Mouse (Mus musculus) retina, embryonic 14.5 days (tissue): ENCODE measurements at regions not wholly inside any gene's neighbourhood (a gene's known extent, or its start where the extent isn't known, plus 50 kb on each side); places are given as distances from the start of the nearest gene placed in this dataset.

Source experiments
- DNase-seq: peaks from one replicate; pipeline ENCODE4 v3.0.0-alpha.2; 2015; ENCODE audit warnings: low spot score

DNA sequence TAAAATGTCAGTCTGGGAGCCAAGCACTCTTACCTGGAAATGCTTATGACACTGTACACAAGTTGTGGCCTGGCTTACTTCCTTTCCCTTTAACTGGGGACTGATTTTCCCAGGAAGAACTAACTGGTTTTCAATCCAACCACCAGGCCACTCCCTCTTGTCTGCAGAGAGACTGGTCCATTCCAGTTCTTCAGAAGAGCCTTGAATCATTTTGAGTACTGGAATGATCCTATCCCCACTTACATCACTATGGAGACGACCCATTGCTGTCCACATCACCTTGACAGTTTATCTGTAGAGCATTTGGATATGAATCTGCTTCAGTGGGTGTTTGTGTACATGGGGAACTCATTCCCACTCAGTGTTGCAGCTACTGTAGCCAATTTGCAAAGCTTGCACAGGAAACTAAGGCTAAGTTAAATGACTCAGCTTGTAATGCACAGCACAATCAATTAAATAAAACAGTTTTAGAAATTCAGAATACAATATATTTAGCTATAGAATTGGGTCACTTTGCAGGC, 121.7 kb upstream of the Prep start:
- no peak for DNase-seq

DNA sequence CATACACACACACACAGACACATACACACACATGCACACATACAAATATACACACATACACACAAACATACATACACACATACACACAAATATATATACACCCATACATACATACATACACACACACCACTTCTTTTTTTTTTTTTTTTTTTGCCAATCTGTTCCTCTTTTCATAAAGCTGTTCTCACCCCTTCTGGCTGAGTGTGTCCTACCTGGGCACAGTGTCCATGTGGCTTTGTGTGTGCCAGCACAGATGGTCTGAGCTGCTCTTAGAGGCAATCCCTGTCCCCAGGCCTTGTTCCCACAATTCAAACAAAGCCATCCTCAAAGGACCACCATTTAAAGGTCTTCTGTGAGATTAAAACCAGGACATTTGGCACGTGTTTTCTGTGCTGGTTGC, 127.6 kb upstream of the Prep start:
- DNase-seq, result no peak

DNA sequence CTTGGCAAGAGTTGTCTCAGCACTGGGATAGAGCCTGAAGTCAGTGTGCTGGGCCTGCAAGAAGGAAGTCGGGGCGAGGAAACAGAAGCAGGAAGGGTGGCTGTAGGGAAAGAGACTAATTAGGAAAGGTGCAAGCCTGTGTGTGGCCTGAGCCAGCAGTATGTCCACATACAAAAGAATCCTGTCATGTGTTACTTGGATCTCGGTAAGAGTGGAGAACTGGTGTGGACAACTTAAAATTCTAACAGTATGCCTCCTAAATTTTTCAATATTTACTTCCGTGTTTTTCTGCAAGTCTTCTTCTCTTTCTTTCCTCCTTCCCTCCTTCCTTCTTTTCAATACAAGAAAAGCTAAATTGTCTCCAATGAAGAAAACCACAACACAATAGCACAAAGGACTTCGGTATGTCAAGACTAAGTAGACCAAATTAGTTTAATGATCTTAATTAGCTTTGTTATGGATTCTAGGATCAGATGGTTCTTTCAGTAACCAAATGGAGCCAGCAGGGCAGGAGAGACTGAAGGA, 130.0 kb upstream of the Prep start:
- DNase-seq, result peak; percentile 80

DNA sequence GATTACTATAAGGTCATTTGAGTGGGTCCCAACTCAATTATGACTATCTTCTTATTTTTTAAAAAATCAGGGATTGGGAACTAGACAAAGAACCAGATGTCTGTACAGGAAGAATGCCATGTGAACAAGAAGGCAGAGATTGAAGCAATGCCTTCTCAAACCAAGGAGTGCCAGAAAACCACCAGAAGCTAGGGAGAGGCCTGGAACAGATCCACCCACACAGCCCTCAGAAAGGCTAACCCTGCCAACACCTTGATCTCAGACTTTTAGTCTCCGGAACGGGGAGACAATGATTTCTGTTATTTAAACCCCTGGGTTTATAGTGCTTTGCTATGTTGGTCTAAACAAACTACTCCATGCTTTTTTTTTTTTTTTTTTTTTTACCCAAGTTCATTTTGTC, 136.2 kb upstream of the Prep start:
- no peak for DNase-seq

DNA sequence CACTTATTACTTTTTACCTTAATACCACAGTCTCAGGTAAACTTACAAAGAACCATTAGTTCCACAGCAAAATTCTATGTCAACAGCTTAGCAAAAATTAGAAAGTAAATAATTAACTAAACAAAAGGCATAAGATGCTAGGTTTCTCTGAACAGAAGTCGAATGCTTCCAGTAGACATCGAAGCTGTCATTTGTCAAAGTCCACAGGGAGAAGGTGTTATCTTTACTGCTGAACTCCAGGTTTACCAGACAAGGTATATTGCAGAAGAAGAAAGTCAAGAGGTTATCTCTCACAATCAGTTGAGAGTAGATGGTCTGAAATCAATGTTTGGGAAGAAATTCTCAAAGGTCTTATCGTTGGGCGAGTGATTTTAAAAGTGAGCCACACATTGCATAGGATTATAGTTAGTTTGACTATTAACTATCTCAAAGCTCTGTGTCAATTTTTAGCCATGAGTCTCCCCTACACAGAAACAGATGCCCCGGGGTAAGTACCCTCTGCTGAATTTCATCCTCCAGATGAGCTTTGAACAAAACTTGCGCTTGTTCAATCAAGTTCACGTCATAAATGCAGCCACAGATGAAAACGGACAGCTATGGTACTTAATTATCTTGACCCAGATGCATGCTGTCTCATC, 153.1 kb upstream of the Prep start:
- peak; percentile 35 for DNase-seq

DNA sequence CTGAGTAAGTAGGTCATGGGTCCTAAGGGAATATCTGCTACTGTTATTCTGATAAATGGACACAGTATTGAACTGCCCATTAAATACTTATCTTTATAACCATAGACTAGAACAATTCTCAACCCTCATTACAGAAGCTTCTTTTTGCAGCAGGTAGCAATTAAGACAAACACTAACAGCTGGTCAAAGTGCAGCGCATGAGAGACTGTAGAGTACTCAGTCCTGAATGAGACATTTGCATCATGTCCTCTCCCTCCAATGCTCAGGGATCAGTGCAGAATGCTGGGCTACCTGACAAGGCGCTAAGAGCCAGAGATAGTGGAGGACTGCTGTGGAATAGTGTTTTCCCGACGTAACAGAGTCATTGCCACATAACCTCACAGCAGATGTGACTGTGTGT, 162.5 kb upstream of the Prep start:
- DNase-seq, result no peak

DNA sequence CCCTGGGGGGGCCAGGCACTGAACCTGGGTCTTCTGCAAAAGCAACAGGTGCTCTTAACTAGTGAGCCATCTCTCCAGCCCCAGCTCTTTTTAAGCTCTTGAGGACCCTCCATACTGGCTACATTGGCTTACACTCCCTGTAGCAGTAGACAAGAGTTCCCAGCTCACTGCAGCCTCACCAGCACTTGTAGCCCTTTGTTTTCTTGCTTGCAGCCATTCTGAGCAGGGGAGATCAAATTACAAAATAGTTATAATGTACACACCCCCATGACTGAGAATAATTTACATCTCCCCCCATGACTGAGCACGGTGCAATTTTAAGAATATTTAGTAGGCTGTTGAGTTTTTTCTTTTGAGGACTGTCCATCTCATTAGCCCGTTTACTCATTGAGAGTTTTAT, 165.8 kb upstream of the Prep start:
- no peak for DNase-seq

DNA sequence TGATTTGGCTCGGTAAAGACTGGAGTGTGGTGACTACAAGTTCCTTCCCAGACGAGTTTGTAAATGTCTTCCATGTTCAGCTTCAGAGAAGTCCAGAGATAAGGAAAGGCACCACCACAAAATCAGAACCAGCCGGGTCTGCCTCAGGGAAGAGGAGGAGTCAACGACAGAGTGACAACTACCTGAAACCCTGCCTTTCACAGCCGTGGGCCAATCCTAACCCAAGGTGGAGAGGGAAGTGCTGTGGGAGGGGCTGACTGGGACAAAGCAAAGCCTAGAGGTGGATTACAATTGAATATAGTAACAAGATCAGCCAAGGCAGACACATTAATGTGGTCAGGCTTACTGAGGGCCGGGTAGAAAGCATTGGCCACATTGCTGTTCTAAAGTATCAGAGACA, 174.9 kb upstream of the Prep start:
- DNase-seq, result no peak

DNA sequence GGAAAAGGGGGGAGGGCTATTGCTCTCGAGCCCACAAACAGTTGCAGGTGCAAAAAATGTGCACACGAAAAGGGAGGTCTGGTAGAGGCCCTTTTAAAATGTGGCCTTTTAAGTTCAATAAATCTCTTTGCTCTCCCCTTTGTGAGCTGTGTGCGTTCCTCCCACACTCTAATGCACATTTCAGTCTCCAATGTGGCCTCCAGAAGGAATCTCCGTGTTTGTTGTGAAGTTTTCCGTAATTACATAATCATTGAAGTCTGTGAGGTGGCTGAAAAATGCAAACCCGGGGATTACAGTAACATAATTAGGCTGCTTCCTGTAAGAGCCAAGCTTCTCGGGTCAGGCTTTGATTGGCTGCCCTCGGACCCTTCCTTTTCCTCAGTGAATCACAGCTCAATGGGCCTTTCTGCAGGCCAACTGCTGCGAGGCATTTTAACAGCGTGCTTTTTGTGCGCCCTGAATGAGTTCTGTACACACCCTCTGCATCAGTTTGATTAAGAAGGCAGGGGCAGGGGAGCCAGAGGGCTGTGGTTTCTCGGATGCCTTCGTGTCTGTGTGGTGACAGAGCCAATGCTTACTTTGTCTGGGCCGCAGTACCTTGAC, 179.8 kb upstream of the Prep start:
- peak; percentile 39 for DNase-seq

DNA sequence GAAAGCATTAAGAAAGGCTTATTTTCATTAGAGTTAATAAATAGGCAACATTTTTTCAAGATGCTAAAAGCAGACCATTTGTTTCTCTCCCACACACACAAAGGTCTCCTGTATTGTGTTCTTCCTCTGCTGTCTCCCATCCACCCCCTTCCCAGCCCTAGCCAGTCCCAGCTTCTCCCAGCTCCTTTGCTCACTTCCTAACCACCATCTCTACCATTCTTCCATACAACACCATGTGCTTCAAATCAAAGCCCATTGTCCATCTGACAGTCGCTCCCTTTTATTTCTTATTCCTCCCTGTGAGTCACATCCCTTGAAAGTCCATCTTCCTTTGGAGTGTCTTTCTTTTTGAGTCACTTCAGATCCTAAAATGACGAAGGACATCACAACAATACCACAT, 185.0 kb upstream of the Prep start:
- no peak for DNase-seq

DNA sequence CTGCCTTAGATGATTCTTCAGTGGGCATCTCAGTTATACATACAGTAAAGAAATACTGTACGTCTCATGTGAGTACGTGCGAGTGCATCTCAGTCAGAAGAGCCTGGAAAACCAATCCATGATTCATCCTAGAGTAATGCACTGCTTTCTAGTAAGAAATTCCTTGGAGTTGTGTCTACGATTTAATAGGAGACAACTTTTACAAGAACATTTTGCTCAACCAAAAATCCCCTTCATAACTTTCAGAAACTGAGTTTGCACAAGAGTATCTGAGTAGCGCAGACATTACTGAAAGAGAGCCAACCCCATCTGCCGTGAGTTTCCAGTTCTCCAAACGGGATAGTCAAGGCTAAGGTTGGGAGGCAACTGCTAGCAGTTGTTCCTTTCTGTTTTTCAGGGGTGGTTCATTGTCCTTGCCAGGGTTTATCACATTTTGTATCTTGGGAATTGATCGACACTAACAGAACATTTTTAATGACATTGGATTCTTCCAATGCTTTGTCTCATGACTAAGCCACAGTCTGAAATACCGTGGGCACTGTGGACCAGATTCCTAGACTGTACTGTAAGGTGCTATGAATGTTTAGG, 189.8 kb upstream of the Prep start:
- no peak for DNase-seq

DNA sequence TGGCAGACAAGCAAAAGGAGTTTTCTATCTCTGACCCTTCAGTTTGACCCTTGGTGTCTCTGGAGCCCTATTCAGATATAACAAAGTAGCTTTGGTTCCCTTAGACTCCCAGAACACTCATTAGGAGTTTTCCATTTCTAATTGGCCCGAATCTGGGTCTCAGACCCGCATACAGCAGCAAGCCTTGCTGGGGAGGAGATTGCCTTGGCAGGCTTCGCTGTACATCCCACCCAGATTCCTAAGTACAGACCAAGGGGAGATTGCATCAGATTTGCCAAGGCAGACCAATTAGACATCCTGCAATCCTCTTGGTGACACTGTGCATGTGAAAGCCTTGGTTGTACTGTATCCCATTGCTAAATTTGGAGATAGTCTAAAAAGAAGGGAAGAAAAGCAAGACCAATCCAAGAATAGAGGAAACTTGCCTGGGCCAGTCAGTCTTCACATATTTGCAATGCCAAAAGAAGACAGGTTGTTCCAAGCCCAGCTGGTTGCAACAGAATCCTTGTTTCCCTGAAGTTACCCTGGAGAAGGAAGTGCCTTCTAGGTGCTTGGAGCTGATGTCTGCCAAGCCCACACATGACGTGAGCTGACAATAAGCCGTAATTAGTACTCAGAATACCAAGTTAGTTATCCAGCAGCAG, 193.2 kb upstream of the Prep start:
- peak; percentile 58 for DNase-seq

DNA sequence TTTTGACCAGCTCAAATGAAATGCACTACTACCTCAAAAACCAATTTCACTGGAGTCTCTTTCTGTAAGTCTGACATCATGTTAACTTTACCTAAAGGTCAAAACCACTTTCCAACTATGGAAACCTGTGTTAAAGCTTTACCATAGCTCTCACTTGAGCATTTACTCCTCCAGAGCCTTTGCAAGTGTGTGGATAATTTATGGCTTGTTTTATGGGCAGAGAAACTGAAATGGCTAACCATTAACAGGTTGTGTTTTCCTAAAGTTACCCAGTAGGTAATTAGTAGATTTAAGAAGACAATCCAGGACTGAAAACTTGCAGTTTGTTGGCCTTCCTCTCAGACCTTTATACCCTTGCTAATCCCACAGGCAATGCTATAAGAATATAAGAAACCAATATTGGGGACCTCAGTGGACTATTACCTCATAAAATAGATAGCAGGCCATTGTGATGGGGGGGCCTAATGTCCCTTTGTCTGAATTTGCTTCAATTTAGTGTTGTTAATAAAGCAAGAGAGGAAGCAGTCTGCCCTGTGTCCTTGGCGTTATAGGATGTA, 202.7 kb upstream of the Prep start:
- DNase-seq, result no peak

DNA sequence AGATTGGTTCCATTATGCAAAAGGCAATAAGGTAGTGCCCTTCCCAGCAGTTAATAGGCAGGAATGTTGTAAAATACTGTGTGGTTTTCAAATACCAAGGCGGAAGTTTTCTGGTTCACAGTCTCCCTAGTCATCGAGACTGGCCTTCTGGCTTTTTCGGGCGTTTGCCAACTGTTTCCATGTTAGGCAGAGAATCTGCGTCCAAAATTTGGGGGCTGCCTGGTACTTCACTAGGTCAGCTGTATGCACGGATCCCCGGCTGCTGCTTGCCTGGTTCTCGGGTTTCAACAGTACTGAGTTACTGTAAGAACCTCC, 204.7 kb upstream of the Prep start:
- no peak for DNase-seq

DNA sequence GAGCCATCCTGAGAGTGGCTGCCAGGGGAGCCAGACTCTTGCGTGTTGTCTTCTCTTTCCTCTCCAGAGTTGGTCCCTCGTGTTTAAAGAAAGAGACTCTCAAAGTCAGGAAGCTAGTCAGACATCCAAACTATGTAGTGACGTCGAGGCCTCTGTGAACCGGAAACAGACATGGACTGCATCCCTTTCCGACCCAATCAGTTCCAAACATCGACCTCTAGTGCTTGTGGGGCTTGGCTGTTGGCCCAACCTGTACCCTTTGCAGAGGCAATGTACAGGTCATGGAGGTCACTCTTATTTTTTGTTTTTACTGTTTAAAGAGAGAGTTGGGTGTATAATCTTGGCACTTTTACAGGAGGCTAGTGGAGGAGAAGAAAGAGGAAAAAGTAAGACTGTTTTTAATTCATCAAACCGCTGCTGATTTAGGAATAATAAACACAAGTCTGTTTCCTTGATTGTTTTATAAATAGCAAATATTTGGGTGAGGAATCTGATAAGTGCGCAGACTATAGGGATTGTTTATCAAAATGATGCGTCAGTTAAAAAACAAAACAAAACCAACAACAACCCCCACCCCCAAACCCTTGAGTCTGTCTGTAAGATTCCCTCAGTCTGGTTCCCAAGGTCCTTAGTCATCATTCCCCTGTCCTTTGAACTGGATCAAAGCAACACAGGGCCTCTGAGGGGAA, 205.2 kb upstream of the Prep start:
- DNase-seq, result no peak

DNA sequence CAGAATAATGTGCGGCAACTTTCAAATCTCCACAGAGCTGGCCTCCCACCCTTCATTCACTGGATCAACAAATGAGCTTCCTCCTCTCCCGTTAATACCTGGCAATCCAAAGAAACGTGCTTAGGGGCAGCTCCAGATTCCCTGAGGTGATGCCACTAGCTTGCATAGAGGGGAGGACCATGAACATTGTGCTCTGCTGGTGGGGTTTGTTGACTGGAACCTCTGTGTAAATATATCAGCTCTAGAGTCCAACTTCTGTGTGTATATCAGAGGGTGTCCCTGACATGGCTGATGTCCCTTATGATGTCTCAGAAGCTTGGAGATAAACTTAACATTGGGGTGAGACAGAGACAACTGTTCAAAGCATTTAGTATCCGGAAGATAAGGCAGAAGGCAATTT, 209.6 kb upstream of the Prep start:
- no peak for DNase-seq

DNA sequence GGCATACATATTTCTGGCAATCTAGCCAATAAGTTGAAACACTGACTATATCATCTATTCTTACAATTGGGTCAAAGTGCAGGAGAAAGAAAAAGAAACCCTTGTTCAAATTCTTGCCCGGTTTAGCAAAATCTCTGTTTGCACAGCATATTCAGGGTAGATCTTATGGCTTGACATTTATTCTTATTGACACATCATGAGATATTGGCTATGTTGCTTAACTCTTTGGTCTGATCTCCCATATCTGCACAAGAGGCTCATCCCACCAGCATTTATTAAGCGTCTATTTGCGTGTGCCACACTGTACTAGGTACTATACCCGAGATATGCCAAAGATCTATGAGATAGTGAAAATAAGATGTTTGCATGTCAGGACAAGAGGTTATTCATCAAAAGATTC, 212.9 kb upstream of the Prep start:
- no peak for DNase-seq

DNA sequence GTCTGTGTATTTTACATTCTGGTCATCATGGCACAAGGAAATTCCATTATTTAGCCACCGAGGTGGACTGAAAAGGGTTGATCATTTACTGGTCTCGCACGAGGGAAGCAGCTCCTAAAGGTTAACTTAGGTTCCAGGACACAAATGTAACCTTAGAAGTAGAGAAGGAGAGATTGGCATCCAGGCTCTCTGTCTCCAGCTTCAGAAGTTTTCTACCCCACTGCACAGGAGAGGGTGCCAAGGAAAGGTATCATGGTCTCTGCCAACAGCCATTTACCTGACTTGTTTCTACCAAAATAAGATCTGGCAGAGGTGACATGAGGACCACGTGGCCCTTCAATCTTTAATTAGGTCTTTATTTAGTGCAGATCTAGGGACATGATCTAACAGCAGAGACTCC, 218.0 kb upstream of the Prep start:
- no peak for DNase-seq

DNA sequence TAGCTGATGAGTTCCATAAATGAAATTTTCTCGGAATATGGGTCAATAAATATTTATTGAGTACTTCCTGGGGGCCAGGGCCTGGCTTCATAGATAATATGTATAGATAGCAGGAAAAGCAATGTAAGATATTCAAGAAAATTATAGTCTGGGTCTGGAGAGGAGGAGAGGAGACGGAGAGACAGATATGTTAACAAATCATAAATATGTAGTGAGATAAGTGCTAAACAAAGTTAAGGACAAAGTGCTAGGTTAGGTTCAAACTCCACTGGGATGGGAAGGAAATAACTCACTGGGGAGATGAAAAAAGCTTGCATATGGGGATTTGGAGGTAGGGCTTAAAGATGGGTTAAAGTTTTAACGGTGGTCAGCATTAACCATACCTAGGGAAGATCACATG, 220.2 kb upstream of the Prep start:
- no peak for DNase-seq

DNA sequence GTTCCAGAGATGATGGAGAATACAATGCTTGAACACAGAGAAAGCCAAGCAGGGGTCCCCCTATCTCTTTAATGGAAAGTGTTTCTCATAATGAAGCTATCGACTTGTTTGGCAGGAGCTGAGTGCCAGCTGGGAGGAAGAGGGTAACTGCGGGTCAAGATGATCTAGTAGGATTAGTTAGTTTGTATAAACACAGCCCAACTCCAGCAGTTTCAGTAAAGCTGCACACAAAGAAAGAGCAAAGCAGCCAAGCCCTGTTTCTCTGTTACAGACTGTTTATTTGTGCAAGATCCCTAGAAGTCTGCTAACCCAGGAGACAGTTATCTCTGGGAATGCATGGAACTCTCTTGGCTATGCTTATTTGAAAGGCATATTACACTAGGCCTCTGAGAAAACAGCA, 220.9 kb upstream of the Prep start:
- DNase-seq, result no peak

DNA sequence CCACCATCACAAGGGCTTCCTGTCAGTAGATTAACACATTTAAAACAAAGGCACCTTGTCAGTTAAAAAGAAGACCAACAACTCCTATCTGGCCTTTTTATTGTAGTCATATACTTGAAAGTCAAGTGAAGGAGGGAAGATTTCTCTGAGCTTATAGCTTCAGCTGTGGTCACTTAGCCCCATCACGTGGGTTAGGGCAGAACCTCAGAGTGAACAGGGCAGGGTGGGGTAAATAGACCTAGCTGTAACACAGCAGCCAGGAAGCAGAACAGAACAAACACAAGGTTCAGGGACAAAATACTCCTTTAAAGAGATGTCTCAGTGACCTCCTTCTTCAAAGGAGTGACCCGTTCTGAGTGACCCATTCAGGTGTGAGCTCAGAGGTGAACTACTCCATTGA, 226.6 kb upstream of the Prep start:
- DNase-seq, result no peak

DNA sequence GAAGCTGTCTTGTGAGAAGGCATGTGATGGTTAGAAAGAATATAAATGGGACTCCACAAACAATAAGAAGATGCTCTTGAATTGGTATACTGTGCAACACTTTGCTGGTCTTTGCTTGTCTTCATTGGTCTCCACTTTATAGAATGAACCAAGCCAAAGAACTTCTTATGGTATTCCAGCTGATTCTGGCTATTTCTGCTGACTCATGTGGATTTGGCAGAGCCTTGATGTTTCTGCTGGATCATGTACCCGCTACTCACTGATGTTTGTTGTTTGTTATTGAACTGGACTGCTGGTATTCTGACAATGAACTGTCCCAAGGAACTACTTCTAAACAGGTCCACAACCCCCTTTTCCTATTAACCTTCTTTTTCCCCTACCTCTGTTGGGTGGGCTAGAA, 234.5 kb upstream of the Prep start:
- no peak for DNase-seq
